Mouse (Mus musculus) kidney, postnatal 14 days (tissue): ENCODE measurements around the gene 2610301B20Rik.
A peak's percentile ranks its signal among the peaks of the same experiment; 100 is the strongest.
"Not testable (repeated sequence)": the region's sequence is repeated elsewhere in the genome, so short reads cannot be mapped to it uniquely, and the experiment has no call there.

Experiments
- DNase-seq: peaks from one replicate; pipeline ENCODE4 v3.0.0; 2022; ENCODE audit warnings: mixed read lengths

The 2610301B20Rik gene

DNA sequence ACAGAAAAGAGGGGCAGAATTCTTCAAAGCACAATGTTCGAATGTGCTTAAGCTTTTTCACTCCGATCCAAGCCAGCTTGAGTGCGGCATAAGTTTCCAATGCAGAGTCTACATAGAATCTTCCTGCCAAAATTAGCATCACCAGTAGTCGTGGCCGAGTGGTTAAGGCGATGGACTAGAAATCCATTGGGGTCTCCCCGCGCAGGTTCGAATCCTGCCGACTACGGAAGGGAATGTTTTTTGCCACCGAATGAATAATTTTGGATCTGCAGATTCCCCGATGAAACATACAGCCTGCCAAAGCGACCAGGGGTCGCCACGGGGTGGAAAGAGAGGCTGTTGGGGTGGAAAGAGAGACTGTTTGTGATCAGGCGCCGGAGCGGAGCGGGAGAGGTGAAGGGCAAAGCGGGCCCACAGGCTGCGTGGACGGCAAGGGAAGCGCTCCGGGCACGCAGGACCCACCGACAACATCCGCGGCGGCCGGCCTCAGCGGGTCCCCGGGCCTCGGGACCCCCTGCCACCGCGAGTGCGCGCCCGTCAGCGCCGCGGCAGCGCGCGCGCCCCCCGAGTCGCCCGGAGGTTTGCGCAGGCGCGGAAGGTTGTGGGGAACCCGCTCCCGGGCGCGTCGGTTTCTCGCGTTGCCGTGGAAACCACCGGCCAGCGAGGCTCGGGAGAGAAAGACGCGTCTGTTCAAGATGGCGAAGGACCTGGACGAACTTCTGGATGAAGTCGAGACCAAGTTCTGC lies at the start of gene 2610301B20Rik:
Gene 2610301B20Rik, plus strand, starts transcription at position 579 of the 746 bp plus-strand sequence.
- DNase-seq = peak; percentile 95

DNA sequence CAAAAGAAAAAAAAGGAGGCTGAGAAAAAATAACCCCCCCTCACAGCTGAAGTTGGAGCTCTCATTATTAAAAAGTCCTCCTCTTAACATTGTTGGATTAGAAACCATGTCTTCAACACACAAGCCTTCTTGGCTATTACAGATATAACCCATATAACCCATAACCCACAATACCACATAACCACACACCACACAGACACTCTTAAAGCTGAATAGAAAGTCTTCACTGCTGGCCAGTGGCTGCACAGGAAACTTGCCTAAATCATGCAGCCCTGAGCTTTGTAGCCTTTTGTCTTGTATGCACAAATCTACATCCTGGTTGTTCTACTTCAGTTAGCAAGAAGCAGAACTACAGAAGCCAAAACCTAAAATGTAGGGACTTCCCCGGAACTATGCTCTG lies 41.0 kb upstream of the 2610301B20Rik start:
- no peak for DNase-seq

DNA sequence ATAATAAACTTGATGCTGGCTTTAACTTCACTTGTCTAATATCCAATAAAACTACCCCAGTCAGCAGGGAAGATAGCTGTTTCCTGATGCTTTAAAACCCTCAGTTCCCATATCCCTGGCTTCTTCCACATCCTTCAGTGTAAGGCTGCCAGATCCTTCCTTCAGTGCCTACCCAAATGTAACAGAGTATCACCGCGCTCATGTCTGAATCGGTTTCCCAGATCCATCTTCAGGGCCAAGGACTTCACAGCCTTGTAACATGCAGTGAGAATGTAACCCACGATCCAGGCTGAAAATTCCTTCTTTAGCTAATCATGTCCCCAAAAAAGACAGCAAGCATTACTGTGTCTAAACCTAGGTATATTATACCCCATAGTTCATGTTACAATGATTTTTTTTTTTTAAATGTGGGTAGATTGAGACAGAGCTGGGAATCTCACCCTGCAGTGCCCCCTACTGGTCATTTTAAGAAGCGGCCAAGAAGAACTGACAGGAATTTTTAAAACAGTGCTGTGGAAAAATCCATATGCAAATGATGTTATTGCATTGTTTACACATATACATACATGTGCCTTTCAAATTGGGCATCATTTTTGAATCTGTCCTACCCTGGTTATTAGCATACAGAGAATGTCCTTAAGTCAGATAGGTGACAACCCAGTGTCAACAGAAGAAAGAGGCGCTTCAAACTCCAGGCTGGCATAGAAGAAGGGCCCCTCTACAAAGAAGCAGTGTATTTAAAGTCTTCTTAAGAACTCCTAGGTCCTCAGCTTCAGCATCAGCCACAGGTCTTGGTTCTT lies 38.8 kb upstream of the 2610301B20Rik start:
- peak; percentile 20 for DNase-seq

DNA sequence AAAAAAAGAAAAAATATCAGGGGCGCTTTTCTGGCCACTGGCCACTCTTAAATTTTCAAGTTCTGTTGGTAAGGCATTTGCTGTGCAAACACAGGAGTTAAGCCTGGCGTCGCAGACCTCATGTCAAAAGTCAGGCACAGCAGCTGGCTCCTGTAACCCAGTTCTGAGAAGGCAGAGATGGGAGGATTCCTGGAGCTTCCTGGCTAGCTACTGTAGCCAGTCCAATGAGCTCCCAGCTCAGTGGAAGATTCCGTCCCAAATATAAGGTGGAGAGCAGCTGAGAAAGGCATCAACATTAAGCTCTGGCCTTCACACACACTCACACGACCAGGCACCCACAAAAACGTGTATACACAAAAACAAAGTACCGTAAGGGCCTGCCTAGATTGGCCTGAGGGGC lies 28.4 kb upstream of the 2610301B20Rik start:
- DNase-seq = peak; percentile 3

DNA sequence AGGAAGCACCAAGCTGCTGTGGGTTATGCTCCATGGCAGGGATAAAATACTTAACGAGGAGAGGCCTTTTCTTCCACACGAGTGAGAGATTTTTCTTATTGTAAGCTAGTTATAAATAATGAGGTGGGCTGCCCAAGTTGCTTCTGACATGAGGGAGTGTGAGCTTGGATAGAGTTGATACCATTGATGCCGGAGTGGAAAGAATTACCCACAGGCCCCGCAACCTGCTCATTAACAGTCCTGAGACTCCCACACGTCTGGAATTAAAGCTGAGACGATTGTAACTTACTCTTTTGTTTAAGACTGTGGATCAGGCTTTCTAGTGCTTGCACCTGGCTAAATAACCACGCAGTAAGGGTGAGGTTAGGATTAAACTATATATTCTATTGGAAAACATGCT lies 24.5 kb upstream of the 2610301B20Rik start:
- DNase-seq = no peak

DNA sequence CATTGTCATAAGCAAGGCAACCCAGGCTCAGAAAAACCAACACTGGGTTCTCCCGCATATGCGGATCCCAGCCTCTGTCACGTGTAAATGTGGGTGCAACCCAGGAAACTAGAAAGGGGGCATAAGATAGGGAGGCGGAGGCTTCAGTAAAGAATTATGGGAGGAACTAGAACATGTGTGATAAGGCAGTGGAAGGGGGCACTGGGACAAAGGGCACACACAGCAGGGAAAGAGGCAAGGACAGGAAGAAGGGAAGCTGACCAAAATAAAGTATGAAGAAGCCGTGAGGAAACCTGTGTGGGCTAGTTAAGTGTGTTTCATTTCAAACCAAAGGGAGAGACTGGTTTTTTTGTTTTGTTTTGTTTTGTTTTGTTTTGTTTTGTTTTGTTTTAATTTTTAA lies 23.3 kb upstream of the 2610301B20Rik start:
- no peak for DNase-seq

GRCm38 (mm10) chr4:10859174-10859573 lies 15.1 kb upstream of the 2610301B20Rik start:
- no peak for DNase-seq

- DNase-seq = peak; percentile 9
Measured at GRCm38 (mm10) chr4:10859911-10860581, 14.3 kb upstream of the 2610301B20Rik start.

DNA sequence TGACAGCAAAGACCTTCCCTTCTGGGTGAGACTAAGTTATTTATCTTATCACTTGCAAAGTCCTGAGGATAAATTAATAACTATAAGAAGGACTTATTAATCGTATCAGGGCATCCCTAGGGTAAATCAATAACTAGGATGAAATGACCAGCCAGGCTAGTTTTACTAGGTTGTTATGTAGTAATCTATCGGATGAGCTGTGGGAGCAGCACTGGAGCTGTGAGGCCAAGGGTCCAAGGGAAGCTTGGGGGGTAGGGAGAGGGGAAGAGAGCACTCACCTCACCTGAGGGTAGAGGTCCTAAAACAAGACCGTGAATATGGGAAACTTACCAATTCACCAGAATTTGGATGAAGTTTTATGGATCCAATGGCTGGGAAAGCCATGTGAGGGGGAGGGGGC lies 13.5 kb upstream of the 2610301B20Rik start:
- DNase-seq = no peak

GRCm38 (mm10) chr4:10862882-10863281 lies 11.4 kb upstream of the 2610301B20Rik start:
- not testable (repeated sequence) for DNase-seq

DNA sequence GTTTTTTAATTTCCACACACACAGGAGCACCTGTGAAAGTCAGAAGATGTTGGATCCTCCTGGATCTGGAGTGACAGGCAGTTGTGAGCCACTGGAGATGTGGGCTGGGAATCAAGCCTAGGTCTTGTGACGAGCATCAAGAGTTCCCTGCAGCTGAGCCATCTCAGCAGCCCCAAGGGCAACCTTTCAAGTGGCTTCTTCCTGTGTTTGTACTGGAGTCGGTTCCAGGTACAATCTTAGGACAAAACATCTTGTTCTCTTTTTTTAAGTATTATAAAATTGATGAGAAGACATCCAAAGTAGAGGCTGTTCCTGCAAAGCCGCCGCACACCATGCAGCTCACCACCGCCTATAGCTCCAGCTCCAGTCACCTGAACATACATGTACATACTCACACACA lies 2.1 kb upstream of the 2610301B20Rik start:
- no peak for DNase-seq

GRCm38 (mm10) chr4:10872685-10873539 lies 1.4 kb upstream of the 2610301B20Rik start:
- no peak for DNase-seq

GRCm38 (mm10) chr4:10873549-10873919 lies 764 bp upstream of the 2610301B20Rik start:
- DNase-seq = no peak

DNA sequence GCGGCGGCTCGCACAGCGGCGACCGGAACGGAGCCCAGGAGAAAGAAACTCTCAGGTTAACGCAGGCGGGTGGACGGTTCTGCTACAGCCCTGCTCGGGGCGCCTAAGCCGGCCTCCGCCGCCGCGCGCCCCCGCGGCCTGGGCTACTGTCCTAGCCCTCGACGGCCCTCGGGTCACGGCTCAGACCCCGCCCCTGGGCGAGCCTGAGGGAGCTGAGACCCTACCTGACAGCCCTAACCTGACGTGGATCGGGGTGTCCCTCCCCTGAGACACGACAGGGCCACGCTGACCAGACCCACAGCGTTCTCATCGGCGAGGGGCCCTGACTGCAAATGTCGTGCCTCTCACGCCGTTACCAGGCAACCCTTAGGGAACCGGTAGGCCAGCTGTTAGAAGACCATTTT lies 422 bp downstream of the 2610301B20Rik start:
- DNase-seq = no peak

DNA sequence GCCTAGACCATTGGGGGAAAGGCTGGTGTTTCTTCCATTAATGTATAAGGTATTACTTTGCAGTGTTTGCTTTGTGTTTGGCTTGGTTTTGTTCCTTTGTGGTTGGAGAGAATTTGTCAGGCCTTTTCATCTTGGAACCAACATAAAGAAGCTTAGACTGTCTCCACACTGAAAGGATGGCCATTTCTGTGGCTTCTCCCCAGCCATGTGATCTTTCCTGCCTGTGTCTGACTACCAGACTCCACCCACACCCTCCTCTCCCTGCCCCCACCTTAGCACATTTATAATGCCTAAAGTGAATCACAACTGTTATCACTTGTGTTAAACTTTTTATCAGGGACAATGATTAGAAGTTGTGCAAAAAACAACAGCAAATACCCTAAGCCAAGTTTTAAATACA lies 1.1 kb downstream of the 2610301B20Rik start:
- peak; percentile 18 for DNase-seq

DNA sequence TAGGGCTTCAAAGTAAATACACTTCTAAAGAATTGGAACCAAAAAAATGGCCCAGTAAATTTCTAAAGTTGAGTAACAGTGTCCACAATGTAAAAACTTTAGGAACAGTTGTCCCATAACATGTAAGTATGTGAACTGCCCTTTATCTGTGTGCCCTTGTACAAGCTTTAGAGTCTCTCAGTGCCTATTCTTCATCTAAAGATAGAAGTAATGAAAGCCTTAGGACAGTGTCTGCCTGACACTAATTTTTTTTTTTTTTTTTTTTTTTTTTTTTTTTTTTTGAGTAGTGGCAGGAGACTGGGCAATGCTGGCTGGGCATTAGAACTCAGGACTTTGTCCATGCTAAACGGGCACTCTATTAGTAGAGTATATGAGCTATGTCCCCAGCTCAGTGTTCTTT lies 2.8 kb downstream of the 2610301B20Rik start:
- DNase-seq = no peak

DNA sequence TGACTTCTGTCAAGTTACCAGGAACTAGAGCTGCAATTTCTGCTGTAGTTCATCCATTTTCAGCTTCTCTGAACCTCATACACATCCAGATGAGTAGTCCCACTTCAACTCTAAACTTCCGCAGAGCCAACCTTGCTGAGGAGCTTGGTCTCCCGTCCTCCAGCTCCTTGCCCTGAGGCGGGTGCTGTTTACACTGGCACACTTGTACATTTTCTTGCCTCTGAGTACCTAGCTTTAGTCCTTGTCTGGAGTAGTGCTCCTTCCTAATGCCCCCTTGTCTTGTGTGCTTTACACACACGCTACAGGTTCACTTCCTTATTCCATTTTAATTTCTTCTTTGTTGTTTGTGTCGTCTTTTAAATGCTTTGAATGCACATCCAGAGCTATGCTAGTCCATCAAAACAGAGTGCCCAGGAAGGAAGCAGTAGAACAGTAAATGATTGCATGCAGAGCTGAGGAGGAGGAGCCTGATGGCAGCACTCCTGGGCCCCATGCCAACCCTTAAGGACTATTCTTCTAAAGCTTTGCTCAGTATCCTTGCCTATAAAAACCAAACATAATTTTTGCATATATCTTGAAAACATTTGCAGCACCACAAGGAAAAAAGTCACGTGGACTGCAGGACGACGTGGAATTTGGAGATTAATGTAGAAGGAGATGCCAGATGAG lies 9.6 kb downstream of the 2610301B20Rik start:
- DNase-seq = peak; percentile 25

GRCm38 (mm10) chr4:10888835-10889234 lies 14.5 kb downstream of the 2610301B20Rik start:
- no peak for DNase-seq

DNA sequence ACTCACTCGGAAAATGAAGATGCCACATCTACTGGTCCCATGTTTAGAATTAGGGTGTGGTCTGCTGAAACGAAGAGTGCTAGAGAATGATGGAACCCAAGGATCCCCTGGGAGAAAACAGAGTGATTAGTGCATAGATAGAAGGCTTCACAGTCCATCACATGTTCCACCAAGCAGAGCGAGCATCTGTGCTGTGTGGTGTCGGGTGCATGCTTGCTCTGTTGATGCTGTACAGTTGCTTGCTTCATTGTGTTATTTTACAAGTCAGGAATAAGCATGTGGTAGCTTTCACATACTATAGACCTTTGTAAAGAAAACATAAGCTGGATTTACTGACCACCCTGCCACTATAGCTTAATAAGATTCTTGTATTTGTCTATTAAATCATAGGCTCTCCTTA lies 22.0 kb downstream of the 2610301B20Rik start:
- DNase-seq = no peak

DNA sequence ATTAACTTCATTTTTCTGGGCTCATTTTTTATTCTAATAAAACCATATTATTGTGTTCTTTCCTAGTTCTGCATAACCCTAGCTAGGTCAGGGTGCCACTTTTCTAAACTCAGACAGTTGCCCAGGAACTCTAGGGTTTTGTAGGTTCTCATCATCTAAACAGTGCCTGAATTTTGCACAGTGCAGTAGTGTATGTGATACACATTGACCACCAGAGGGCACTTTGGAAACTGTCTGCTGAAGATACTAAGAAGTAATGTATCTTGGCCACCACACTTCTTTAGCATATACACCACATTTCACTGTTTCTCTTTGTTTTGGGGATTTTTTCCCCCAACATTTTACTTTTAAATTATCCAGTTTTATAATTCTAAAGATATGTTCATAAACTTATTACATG lies 22.6 kb downstream of the 2610301B20Rik start:
- DNase-seq = no peak

DNA sequence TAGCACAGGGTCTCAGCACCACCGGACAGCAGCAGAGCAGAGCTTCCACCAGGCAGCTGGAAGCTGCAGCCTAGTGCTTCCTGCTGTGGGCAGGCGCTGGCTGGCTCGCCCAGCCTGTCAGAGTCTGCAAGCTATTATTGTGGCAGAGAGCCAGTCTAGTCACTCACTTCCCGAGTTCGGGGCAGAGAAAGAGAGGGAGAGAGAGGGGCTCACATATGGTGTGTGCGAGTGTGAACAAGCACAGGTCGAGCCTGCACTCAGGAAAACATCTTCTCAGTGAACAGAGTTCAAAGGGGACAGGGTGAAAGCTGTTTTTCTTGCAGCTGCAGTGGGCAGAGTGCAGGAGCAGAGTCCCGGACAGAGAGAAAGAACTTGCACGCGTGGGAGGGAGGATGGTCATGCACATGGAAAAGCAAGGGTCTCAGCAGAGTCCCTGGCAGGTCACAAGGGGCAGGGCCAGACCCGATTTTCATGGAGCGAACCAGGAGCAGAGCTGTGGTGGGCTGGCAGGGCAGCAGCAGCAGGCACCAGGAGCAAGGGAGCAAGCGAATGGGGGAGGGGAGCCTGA lies 31.0 kb downstream of the 2610301B20Rik start:
- DNase-seq = no peak

GRCm38 (mm10) chr4:10911417-10911816 lies 37.1 kb downstream of the 2610301B20Rik start:
- peak; percentile 40 for DNase-seq
